ENCODE assay signal across 20 mouse cellular contexts in the genomic region with DNA sequence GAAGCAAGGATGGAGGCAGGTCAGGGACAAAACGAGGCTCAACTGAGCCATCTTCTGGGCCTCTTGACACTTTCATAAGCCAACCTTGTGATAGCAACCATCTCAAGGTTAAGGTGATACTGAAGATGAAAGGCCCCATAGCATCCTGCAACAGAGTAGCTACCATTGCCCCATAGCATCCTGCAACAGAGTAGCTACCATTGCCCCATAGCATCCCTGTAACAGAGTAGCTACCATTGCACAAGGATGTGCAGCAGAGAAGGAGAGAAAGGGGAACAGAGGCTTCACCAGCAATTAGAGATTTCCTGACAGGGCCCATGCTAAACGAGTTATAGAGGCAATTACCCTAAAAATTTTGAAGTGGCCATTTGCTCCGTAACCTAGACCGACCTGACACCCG.
A peak's percentile ranks its signal among the peaks of the same experiment; 100 is the strongest.
DNase-seq lines count a peak whose midpoint lies in the region; ATAC-seq and TF ChIP-seq lines count a peak whose summit lies in the region.
"Had no signal": no experiment of that assay in that cellular context is flagged by ENCODE, and none has a peak within 500 bp of the region (broad histone marks: within the 10 kb centered on the region; RNA-seq: fewer than 3 reads in every experiment).

No protein-coding gene starts in this region.

- H3K4me3 ChIP-seq in lung, adult 2 months (replicated peaks; ENCODE audit: extremely low read depth, low read depth, low read length): no peak overlapping the region
- H3K4me3 ChIP-seq: forebrain, embryonic 13.5 days; heart, embryonic 13.5 days; hindbrain, embryonic 12.5 days had no signal

- no peaks in the 10 kb centered on the region; the same call in 1 of the 2 replicates for H3K4me1 ChIP-seq in lung, adult 2 months (ENCODE audit: control insufficient read depth, insufficient read depth, low read length)
- H3K4me1 ChIP-seq: heart, embryonic 13.5 days; hindbrain, embryonic 12.5 days had no signal

- peak; percentile 26 for DNase-seq in lung, postnatal 25 days (ENCODE audit: low spot score)
- no peak for DNase-seq in lung, adult 2 months
- DNase-seq in urinary bladder, postnatal 25 days (ENCODE audit: low spot score): no peak
- no peak for DNase-seq in testis, postnatal 14 days (ENCODE audit: low spot score)
- no peak for DNase-seq in right cerebral cortex, postnatal 25 days
- DNase-seq: adrenal gland, adult 8-10 months; adrenal gland, postnatal 36 days; cerebellum, adult 11 months; cerebellum, adult 9-10 months; cerebellum, postnatal 25 days; forebrain, postnatal 0 days; gastrocnemius, postnatal 25 days; heart, adult 11 months; heart, postnatal 4 days had no signal

- 80% methylated on average over 5 of the region's 5 CpGs for WGBS in lung, adult 2 months

- peak; percentile 78 for ATAC-seq in common myeloid progenitor, adult 5-6 weeks (replicated peaks; ENCODE audit: low read depth, poor library complexity, severe bottlenecking)
- peak; percentile 96 for ATAC-seq in megakaryocyte progenitor cell, adult 5-6 weeks (replicated peaks; ENCODE audit: poor library complexity)
- ATAC-seq: forebrain, embryonic 13.5 days; forebrain, postnatal 0 days; hindbrain, embryonic 16.5 days had no signal

- no peak for TF ChIP-seq CTCF in lung, adult 2 months (IDR thresholded peaks at IDR 0.05; ENCODE audit: insufficient read depth, low read length)

- no peak for TF ChIP-seq POLR2A in lung, adult 2 months (IDR thresholded peaks at IDR 0.05; ENCODE audit: borderline replicate concordance, extremely low read depth, low read depth, low read length)
